Mouse (Mus musculus): ENCODE data around the gene Tex26. TPM values are rescaled to one million over a fixed set of nuclear protein-coding genes. Genes with fewer than 3 reads are reported as not detected.

Gene Tex26
- polyA plus RNA-seq, 1 experiment from 2014 or later, result 1.1 TPM

Other genes starting within 250 kb of the Tex26 start
- 15.9 and 17.4 TPM in 2 replicates for gene Alox5ap, start 174.9 kb upstream of the Tex26 start, polyA plus RNA-seq (2014; fragmentation: Nextera tagmentation; extraction: Ambion mirVana)
- gene Medag, start 27.9 kb upstream of the Tex26 start, polyA plus RNA-seq (2014; fragmentation: Nextera tagmentation; extraction: Ambion mirVana), result 3.1 and 3.3 TPM in 2 replicates
- gene Wdr95, start 89.0 kb downstream of the Tex26 start, polyA plus RNA-seq (2014; fragmentation: Nextera tagmentation; extraction: Ambion mirVana), result 0.47 and 0.72 TPM in 2 replicates
- gene Hsph1, start 196.7 kb downstream of the Tex26 start, polyA plus RNA-seq (2014; fragmentation: Nextera tagmentation; extraction: Ambion mirVana), result 52.9 and 67.0 TPM in 2 replicates
- 13.1 and 15.4 TPM in 2 replicates for gene B3glct, start 238.6 kb downstream of the Tex26 start, polyA plus RNA-seq (2014; fragmentation: Nextera tagmentation; extraction: Ambion mirVana)

Data from embryonic facial prominence, embryonic 14.5 days (tissue).